Mouse (Mus musculus) cortical plate, adult 2 months (tissue): ENCODE data around the gene 9130213A22Rik.

Experiments used
- CTCF ChIP-seq: fragments of 200-500 bp; IDR thresholded peaks from 2 replicates; pipeline ENCODE4 v1.5.1; 2011; ENCODE audit warnings: mild to moderate bottlenecking, control low read depth, low read length; ENCODE audit not compliant: insufficient read depth; ENCODE audit errors: extremely low read depth
- POLR2A ChIP-seq: fragments of 200-500 bp; IDR thresholded peaks from 2 replicates; pipeline ENCODE4 v1.6.1; 2011; ENCODE audit warnings: mild to moderate bottlenecking, low read length, control low read depth; ENCODE audit not compliant: insufficient read depth; ENCODE audit errors: extremely low read depth

GRCm38 (mm10) chr11:69125919-69126705 is 3.7 kb upstream of the 9130213A22Rik start:
- TF ChIP-seq CTCF (no peak), POLR2A (no peak)
